Mouse (Mus musculus) mouse embryonic stem cell (cell line): ENCODE data around the gene Etnk2.
"Not testable (repeated sequence)": the region's sequence is repeated elsewhere in the genome, so short reads cannot be mapped to it uniquely, and the experiment has no call there.

ENCODE experiments used
- in situ Hi-C, 2 experiments: fragments of 300-500 bp; cut with MboI; formaldehyde crosslinking; loops; 1 replicate in 1 of 2; 3 replicates in 1 of 2; pipeline ENCODE4 v1.14.3; 2019 to 2020; ENCODE audit warnings: low sequenced_read_pairs in 2 of 2, low pct_unique_long_range_greater_than_20kb in 1 of 2, mixed read lengths in 1 of 2; ENCODE audit not compliant: unreplicated experiment in 1 of 2

Etnk2 gene

DNA sequence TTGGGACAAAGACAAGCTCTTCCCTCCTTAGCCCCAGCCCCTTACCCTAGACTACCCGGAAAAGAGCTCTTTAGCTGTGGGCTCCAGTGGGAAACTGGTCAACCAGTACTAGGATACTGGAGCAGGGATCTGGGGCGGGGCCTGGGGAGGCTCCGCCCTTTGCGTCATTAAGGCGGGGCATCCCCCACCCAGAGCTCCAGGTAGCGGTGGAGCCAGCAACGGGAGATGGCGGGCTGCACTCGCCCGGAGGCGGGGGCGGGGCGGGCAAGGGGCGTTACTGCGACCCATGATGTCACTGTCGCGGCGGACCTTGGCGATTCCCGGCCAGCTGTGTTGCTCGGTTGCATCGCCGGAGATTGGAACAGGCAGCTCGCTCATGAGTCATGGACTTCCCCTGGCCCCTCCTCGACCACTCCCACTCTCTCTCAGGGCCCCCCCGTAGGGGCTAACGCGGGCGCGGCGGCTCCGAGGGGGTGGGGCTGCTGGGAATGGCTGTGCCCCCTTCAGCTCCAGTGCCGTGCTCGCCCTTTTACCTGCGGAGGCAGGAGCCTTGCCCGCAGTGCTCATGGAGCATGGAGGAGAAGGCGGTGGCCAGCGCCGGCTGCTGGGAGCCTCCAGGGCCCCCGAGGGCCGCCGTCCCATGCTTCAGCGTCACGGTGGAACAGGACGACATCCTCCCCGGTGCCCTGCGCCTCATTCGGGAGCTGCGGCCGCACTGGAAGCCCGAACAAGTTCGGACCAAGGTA lies at the start of gene Etnk2:
Etnk2 (plus strand) TSS at position 297 of the 746 bp plus-strand sequence.
- in situ Hi-C loops: no loop called here

DNA sequence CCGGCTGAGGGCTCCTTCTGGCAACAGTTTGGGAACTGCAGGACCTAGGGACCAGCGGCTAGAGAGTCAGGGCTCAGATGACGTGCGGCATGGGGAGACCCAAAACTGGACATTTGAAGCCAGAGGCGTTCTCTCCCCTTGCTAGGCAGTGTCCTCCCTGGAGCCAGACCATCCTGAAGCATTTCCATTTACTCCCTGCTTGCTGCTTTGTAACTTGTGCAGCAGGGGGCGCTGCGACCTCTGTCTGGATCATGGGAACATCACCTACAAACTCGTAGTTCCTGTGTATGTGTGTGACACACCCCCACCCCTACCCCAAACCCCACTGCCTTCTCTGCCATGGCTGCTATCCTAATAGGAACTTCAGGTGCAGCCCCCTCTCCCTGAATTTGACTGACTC lies 49.0 kb upstream of the Etnk2 start:
- in situ Hi-C loops: no loop called here

DNA sequence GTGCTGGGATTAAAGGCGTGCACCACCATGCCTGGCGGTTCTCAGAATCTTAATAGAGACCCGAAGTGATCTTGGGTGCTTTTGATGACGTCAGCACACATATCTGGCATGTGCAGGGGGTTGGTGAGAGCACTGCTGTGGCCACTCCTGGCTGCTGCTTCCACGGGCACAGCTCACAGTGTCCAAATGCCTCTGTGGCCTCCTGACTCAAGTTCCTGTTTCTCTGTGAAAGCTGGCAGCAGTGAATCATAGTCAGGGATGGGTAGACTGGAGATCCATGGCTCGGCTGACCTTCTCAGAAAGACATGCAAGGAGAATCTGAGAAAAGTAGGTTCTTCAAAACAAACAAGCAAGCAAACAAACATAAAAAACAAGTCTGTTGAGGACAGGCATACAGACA lies 47.6 kb upstream of the Etnk2 start:
- in situ Hi-C loops: loop anchor here (5.0 kb wide), 2 partner anchors 37 to 297 kb away; partner anchors contain the start of genes Ren1 (in 2 of the 2) and Snrpe (in 1 of the 2)

DNA sequence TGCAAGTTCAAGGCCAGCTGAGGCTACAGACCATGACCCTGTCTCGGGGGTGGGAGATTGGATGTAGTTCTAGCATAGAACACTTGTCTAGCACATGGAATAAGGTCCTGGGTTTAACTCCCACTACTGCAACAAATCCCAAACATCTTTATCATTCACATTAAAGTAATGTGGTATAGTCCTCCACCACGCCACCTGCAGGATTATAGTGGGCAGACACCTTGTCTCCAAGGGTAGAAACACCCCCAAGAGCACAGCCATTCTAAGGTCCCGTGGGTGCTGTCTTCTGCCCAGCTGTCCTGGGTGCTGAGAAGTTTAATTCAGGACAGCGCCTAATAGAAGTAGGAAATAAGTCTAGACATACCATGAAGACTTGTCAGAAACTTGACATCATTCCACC lies 46.8 kb upstream of the Etnk2 start:
- in situ Hi-C loops: loop anchor here (5.0 kb wide), 2 partner anchors 36 to 296 kb away; partner anchors contain the start of genes Ren1 (in 2 of the 2) and Snrpe (in 1 of the 2)

DNA sequence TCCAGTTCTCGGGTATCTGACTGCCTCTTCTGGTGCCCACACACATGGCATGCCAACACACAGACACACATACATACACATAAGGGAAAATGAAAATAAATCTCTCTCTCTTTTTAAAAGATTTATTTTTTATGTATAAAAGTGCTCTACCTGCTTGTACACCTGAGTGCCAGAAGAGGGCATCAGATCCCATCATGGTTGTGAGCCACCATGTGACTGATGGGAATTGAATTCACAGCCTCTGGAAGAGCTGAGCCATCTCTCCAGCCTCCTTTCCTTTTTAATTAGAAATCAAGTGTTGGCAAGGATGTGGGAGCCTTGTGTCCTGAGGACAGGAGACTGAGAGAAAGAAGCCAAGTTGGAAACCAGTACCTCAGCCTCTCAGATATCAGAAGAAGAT lies 46.2 kb upstream of the Etnk2 start:
- in situ Hi-C loops: loop anchor here (5.0 kb wide), 2 partner anchors 35 to 295 kb away; partner anchors contain the start of genes Ren1 (in 2 of the 2) and Snrpe (in 1 of the 2)

DNA sequence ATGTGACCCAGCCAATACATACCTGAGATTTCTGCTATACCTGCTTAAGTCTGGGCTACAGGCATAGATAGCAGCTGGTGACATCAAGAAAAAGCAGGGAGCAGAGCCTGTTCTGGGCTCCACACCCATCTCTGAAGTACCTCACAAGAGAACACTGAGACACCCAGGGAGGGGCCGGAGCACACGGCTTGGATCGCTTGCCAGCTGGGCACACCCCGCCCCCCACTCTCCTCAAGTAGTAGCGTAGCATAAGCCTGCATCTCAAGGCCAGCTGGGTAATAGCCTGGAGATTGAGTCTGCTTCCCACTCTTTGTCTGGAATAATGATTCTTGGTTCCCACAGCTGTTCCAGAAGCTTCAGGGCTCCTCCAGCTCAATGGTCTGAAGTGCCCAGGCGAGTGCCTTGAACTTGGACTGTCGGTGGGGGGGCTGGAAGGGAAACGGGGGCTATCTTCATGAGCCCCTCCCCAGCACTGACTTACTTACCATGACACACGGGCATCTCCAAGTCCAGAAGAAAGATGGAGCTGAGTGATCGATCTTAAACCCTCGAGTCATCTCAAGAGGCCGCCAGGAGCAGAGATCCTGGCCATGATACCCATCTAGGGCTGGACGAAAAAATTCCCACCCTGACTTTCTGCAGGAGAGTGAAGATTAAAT lies 42.0 kb upstream of the Etnk2 start, which contains the start of gene Kiss1:
Kiss1 (plus strand) TSS at position 609 of the 659 bp plus-strand sequence.
- in situ Hi-C loops: no loop called here

DNA sequence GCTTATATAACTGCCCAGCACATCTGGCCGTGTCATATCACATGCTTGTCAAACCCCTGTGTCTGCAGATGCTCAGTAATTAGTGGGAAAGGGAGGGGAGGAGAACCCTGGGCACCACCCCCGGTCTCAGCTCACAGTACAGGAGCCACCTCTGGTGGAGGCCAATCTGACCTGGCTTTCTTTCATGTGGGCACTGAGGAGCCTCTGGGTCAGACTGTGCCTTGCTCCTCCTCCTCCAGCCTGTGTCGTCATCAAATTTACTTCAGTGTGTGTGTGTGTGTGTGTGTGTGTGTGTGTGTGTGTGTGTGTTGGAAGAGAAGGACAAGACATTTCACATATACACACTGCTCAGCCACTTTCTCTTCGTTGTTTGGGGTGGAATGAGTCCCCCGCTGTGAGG lies 40.0 kb upstream of the Etnk2 start:
- in situ Hi-C loops: no loop called here

DNA sequence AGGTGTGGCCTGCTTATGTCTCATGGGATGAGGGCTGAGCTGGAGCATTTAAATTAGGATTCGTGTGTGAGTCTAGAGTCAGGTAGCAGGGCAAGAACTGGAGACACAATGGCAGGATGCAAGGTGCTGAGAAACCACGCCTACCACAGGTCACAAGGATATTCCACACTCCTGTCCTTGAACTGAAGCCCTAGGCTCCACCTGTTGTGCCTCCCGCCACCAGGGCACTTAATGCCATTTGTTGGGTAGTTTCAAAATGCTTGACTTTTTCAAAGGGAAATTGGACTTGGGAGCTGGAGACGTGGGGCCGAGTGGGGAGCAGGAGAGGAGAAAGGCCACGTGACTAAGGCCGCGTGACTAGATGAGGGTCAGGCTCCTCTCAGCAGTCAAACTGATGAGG lies 37.4 kb upstream of the Etnk2 start:
- in situ Hi-C loops: no loop called here

DNA sequence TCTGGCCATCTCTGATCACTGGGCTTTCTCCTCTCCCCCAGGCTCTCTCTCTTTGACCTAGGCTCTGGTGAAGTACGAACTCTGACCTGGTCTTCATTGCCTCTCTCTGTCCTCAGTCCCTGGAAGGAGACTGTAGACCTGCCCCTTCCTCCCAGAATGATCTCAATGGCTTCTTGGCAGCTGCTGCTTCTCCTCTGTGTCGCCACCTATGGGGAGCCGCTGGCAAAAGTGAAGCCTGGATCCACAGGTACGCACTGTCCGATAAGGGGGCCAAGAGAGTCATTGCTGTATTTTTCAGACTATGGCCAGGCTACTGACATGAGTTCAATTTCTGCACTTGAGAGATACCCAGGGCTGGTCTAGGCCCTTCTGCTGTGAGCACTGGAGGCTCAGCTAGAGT lies 36.3 kb upstream of the Etnk2 start:
- in situ Hi-C loops: no loop called here

DNA sequence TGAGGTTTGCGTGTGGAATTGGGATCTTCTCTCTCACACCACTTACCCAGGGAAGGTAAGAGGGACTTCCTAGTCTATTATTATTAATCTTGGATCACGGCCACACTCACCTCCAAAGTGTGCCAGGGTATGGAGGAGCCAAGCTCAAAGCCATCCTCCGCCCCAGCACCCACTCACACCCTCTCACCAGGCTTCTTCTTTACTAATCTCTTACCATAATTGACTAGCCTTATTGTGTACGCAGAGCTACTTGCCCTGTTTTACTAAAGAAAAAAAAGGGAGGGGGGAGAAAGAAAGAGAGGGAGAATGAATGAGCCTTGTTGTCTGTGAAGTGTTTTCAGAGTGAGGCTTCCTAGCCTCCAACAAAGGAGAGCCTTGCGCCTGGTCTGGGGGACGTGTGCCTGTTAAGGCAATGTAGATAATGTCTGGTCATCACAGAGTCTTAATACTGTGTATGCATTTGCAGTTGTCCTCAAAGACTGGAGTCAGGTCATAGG lies 35.0 kb upstream of the Etnk2 start:
- in situ Hi-C loops: no loop called here

DNA sequence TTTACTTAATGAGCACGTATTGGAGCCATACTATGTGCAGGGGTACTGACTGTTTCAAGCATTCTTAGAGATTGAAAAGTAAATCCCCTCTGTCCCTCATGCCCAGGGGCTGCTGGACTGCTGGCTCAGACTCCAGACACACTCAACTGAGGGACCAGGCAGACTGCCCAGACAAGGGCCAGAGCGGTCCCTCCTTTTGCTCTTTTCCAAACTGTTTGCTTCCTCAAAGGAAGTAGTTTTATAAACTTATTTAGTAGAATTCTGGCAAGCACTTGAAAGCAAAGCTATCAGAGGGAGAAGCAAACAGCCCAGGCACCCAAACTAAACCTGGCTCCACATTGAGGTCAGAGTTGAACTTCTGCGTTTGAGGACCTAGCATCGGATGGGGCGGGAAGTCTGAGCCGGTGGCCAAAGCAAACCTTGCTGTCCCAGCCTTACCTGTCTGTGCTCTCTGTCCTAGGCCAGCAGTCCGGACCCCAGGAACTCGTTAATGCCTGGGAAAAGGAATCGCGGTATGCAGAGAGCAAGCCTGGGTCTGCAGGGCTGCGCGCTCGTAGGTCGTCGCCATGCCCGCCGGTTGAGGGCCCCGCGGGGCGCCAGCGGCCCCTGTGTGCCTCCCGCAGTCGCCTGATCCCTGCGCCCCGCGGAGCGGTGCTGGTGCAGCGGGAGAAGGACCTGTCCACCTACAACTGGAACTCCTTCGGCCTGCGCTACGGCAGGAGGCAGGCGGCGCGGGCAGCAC lies 34.3 kb upstream of the Etnk2 start:
- in situ Hi-C loops: no loop called here

DNA sequence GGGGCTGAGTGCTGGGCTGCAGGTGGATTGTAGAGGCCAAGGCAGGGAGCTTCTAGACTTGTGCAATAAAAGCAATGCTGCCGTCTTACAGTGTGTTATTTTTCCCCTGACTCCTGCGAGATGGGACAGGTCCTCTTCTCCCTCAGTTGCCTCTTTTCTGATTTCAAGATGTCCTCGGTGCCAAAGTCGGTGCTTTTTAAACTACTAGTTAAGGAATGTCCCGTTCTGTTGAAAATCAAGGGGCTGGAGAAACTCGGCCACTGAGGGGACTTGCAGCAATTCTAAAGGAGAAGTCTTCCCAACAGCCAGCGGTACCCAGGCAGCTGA lies 33.8 kb upstream of the Etnk2 start:
- in situ Hi-C loops: no loop called here

DNA sequence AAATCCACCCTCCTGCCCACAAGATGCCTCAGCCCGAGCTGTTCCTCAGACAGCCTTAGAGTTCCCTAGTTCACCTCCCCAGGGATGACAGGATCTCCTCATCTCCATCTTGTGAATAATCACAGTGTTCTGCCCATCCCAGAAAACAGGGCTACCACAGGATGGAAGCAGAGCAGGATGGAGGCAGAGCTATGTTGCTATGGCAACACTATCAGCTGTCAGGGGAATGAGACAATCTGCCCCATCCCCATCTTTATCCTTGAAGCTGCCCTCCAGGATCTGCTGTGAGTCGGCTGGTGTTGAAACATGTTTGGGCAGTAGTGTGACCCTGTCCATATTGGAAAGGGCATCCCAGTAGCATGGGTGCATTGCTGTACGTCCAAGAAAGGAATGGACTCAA lies 32.2 kb upstream of the Etnk2 start:
- in situ Hi-C loops: no loop called here

DNA sequence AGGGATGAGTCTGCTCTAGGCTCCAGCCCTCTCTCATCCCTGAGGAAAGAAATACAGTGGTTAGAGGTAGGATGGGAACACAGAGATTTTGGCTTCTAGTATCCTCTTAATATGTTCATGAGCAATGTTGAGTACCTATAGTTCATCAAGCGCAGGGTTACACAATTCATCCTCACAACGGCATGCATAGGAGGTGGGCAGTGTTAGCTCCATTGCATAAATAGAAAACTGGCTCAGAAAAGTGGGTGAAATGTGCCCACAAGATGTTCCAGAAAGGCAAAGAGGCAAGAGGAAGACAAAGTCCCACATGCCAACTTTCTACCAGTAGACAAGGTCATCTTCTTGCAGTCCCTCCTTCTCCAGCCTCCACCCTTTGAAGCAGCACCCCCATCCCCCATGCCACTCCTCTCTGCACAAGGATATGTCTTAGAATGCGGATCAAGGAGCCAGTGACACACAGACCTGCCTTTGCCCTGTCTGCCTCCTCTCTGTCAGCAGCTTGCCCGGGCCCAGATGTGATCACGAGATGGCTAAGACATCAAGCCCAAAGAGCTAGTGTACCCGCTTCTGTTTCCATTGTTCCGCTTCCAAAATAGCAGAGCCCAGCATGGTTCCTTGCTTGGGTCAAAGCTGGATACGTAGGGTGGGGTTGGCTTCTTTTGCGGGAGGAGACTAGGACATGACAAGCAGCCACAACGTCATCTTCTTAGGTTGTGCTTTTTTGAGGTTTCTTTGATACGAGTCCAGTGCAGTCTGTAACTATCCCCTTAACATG lies 30.5 kb upstream of the Etnk2 start:
- in situ Hi-C loops: no loop called here

DNA sequence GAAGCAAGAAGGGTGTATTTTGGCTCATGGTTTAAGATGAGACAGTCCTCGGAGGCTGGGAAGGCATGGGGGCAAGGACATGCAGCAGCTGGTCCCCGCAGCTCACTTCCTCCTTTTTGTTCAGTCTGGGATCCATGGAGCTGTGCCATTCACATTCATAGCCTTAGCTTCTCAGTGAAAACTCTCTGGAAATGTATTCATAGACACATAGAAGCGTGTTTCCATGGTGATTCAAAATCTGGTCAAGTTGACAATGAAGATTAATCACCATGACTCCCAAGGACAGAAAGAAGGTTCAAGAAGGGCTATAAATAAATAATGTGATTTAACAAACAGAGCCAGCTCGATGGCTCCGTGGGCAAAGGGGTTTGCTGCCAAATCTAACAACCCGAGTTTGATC lies 29.4 kb upstream of the Etnk2 start:
- in situ Hi-C loops: no loop called here

DNA sequence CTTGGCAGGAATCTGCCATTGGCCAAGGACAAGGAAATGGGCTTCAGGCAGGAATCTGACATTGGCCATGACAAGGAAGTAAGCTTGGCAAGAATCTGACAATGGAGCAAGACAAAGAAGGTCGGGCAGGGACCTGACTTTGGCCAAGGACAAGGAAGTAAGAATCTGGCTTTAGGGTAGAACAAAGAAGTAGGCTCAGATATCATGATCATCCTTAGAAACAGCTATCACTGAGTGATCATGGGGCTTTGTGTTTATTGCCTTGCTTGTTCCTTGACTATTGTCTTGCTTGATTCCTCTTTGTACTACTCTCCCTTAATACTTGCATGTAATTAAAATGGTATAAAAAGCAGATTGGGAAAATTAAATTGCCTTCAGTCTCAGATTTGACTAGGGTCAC lies 23.0 kb upstream of the Etnk2 start:
- in situ Hi-C loops: not testable (repeated sequence)

DNA sequence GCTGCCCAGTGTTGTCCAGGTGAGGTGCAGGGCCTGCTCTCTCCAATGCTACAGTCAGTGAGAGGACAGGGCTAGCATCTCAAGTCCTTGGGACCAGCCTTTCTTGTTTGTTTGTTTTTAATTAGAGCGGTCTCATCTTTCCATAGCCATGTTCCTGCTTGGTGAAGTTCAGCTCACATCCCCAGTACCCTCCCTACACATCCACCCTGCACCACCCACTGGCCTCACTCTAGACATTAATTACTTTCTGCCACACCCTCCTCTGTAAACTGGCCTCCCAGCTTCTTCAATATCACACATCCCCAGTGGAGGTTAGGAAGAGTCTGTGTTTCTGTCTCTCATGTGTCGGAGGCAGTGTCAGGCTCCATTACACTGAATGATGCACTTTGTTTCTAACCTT lies 19.0 kb upstream of the Etnk2 start:
- in situ Hi-C loops: no loop called here

DNA sequence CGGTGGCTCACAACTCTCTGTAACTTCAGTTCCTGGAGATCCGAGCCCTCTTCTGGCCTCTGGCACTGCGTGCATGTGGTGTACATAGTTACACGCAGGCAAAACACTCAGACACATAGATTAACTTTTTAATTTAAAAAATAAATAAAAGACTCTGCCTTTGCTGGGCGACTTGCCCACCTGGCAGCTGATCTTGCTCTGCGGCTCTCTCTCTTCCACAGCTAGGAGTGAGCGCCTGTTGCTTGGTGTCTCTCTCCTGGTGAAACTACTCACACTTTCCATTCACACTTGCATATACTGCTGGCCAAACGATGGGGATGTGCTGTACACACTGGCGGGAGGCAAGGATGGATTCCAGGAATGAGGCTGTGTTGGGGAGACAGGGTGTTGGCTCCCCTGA lies 16.8 kb upstream of the Etnk2 start:
- in situ Hi-C loops: no loop called here
